Mouse (Mus musculus) embryonic fibroblast, embryonic 13.5 days (primary cell): Measurements from ENCODE around the gene Phlda2.

Experiments
- CTCF ChIP-seq: IDR thresholded peaks from 2 replicates; pipeline ENCODE4 v1.5.1; 2011; ENCODE audit warnings: mild to moderate bottlenecking, control low read depth, low read length, moderate library complexity, borderline replicate concordance; ENCODE audit not compliant: insufficient read depth
- POLR2A ChIP-seq: IDR thresholded peaks from 2 replicates; pipeline ENCODE4 v1.6.1; 2011; ENCODE audit warnings: low read depth, mild to moderate bottlenecking, control low read depth, low read length, moderate library complexity

DNA sequence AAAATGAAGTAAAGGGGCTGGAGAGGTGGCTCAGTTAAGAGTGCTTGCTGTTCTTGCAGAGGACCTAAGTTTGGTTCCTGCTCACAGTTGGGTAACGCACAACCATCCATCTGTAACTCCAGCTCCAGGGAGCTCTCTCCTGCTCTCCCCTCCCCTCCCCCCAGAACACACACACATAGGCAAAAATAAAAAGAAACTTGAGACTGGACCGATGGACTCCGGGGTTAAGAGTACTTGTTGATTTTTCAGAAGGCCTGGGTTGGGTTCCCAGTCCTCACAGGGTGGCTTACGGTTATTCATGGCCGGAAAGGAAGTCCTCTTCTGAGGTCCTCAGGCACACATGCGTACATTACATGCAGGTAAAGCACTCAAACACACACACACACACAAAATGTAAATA lies 976 bp upstream of the Phlda2 start:
- TF ChIP-seq CTCF: no peak
- TF ChIP-seq POLR2A: no peak
